9 mouse cellular contexts compared by ENCODE assay signal in the genomic region with DNA sequence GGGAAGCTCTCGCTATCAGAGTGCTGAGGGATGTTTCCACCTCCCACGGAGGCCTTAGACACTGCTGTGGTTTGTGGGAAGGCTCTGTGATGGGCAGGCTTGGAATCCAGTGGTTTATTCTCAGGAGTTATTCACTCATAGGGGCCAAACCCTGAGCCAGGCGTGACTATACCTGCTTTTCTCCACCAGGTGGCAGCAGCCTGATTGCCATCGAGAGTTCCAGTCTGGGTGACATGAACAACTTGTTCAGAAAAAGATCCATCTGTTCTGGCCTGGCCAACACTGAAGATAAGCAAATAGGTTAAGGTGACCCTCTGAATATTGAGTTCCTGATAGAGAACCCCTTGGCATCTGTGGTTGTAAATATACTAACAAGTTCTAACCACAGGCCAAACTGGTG. TPM values are rescaled to one million over a fixed set of nuclear protein-coding genes. Genes with fewer than 3 reads are reported as not detected.
A peak's percentile ranks its signal among the peaks of the same experiment; 100 is the strongest.
DNase-seq lines count a peak whose midpoint lies in the region; ATAC-seq lines count a peak whose summit lies in the region.
"Had no signal": no experiment of that assay in that cellular context is flagged by ENCODE, and none has a peak within 500 bp of the region (broad histone marks: within the 10 kb centered on the region; RNA-seq: fewer than 3 reads in every experiment).

No protein-coding gene starts in this region.

- 2% methylated on average over 4 of the region's 4 CpGs for WGBS in limb, embryonic 11.5 days

- H3K4me2 ChIP-seq in limb, embryonic 11.5 days (ENCODE audit: low read depth, severe bottlenecking), result no peak overlapping the region
- H3K4me2 ChIP-seq: limb, embryonic 13.5 days had no signal

- no peak for ATAC-seq in limb, embryonic 11.5 days (ENCODE audit: insufficient number of reproducible peaks, low FRiP score, low TSS enrichment, low read depth)

- no peaks in the 10 kb centered on the region for H3K27me3 ChIP-seq in limb, embryonic 11.5 days (ENCODE audit: control insufficient read depth, insufficient read depth, low read length)
- H3K27me3 ChIP-seq: limb, embryonic 13.5 days had no signal

- H3K4me3 ChIP-seq in limb, embryonic 11.5 days (ENCODE audit: low read depth, low read length), result no peak overlapping the region
- H3K4me3 ChIP-seq: limb, embryonic 13.5 days had no signal

- H3K4me1 ChIP-seq in limb, embryonic 11.5 days (ENCODE audit: control insufficient read depth, insufficient read depth, low read length), result peaks cover 21% of the 10 kb centered on the region

- no peaks in the 10 kb centered on the region for H3K36me3 ChIP-seq in limb, embryonic 11.5 days (ENCODE audit: control insufficient read depth, insufficient read depth, low read length)

- H3K27ac ChIP-seq in limb, embryonic 11.5 days (replicated peaks; ENCODE audit: low read depth, low read length), result no peak overlapping the region
- H3K27ac ChIP-seq: limb, embryonic 13.5 days had no signal

- DNase-seq in B cell, adult 2 months, result peak; percentile 83 to 85
- DNase-seq in NIH3T3 (ENCODE audit: low read depth), result peak; percentile 90
- peak; percentile 80 to 89 for DNase-seq in cerebellum, postnatal 10 days
- peak; percentile 81 for DNase-seq in gastrocnemius, adult 18-20 months (ENCODE audit: low spot score)
- peak; percentile 85 for DNase-seq in kidney, adult 9 months
- DNase-seq in limb, embryonic 11.5 days (ENCODE audit: low spot score), result peak; percentile 85
- DNase-seq in ovary, postnatal 10 days (ENCODE audit: low spot score), result peak; percentile 50
- DNase-seq in thymus, postnatal 0 days (ENCODE audit: low spot score), result peak; percentile 76

- H3K9ac ChIP-seq in limb, embryonic 11.5 days (ENCODE audit: low read length), result no peak overlapping the region
- H3K9ac ChIP-seq: limb, embryonic 13.5 days had no signal

- no peaks in the 10 kb centered on the region for H3K9me3 ChIP-seq in limb, embryonic 11.5 days (ENCODE audit: control insufficient read depth, low read length)
- H3K9me3 ChIP-seq: limb, embryonic 13.5 days had no signal

RNA-seq across cellular contexts. Expression of a gene that starts 19.3 kb away (rescaled TPM):
- 100 to 1,000 TPM; 151 to 168 TPM for total RNA-seq in gastrocnemius, adult 18-20 months (2021)
- 240 and 256 TPM in 2 replicates for polyA plus RNA-seq in limb, embryonic 11.5 days (2014; fragmentation: Nextera tagmentation; extraction: Ambion mirVana)
- polyA plus RNA-seq in thymus, postnatal 0 days (2015; fragmentation: Nextera tagmentation; extraction: Ambion mirVana), result 175 and 194 TPM in 2 replicates

RNA-seq across cellular contexts. Expression of a gene that starts 26.4 kb away (rescaled TPM):
- total RNA-seq in gastrocnemius, adult 18-20 months (2021), result 100 to 1,000 TPM; 105 to 128 TPM
- 11.7 and 13.7 TPM in 2 replicates for polyA plus RNA-seq in limb, embryonic 11.5 days (2014; fragmentation: Nextera tagmentation; extraction: Ambion mirVana)
- 11.9 and 14.9 TPM in 2 replicates for polyA plus RNA-seq in thymus, postnatal 0 days (2015; fragmentation: Nextera tagmentation; extraction: Ambion mirVana)

RNA-seq across cellular contexts. Expression of a gene that starts 37.4 kb away (rescaled TPM):
- total RNA-seq in gastrocnemius, adult 18-20 months (2021), result under 1 TPM; 0.09 to 0.27 TPM
- 1.5 and 1.8 TPM in 2 replicates for polyA plus RNA-seq in limb, embryonic 11.5 days (2014; fragmentation: Nextera tagmentation; extraction: Ambion mirVana)
- 0.36 and 1.0 TPM in 2 replicates for polyA plus RNA-seq in thymus, postnatal 0 days (2015; fragmentation: Nextera tagmentation; extraction: Ambion mirVana)
